Mouse (Mus musculus): ENCODE results near the gene Rasa2. TPM values are rescaled to one million over a fixed set of nuclear protein-coding genes. Genes with fewer than 3 reads are reported as not detected.
"Not testable (repeated sequence)": the region's sequence is repeated elsewhere in the genome, so short reads cannot be mapped to it uniquely, and the experiment has no call there.

Rasa2 gene
- polyA plus RNA-seq, 1 experiment from 2014 or later: 12.8 TPM

DNA sequence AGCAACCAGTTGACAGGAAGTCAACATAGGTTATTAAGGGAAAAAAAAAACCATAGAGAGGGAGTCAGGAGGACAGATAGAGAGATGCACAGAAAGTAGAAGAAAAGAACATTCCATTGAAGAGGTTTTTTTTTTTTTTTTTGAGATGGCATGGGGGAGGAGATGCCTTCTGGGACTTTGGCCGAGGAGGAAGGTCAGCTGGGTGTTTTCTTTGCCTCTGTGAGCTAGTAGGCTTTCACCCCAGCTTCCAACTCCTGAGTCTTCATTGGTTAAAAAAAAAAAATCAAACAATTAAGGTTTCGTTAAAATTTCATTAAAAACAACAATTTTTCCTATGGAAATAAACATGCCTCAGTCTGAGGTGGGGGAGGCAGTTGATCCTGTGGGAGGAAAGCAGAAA, 28.4 kb upstream of the Rasa2 start:
- Histone ChIP-seq H3K9me3 (replicated peaks) (no peaks in the 10 kb centered on the region), H3K27ac (replicated peaks) (no peak overlapping the region), H3K36me3 (no peaks in the 10 kb centered on the region), H3K27me3 (ENCODE audit: low read depth, poor library complexity, severe bottlenecking) (no peaks in the 10 kb centered on the region), H3K4me3 (no peak overlapping the region), H3K4me1 (peaks cover 9% of the 10 kb centered on the region)
- no peak for DNase-seq (ENCODE audit: low spot score)
- 71% methylated on average over 2 of the region's 2 CpGs for WGBS

- H3K9me3 ChIP-seq (replicated peaks): no peaks in the 10 kb centered on the region
- H3K27me3 ChIP-seq (ENCODE audit: low read depth, poor library complexity, severe bottlenecking): no peaks in the 10 kb centered on the region
- no peak for DNase-seq (ENCODE audit: low spot score)
- H3K36me3 ChIP-seq: no peaks in the 10 kb centered on the region
- no peak overlapping the region for H3K27ac ChIP-seq (replicated peaks)
- H3K4me1 ChIP-seq: no peaks in the 10 kb centered on the region
- H3K4me3 ChIP-seq: no peak overlapping the region
- 73% methylated on average over 4 of the region's 4 CpGs for WGBS
These were observed 22.1 kb upstream of the Rasa2 start for GRCm38 (mm10) chr9:96653538-96653937.

DNA sequence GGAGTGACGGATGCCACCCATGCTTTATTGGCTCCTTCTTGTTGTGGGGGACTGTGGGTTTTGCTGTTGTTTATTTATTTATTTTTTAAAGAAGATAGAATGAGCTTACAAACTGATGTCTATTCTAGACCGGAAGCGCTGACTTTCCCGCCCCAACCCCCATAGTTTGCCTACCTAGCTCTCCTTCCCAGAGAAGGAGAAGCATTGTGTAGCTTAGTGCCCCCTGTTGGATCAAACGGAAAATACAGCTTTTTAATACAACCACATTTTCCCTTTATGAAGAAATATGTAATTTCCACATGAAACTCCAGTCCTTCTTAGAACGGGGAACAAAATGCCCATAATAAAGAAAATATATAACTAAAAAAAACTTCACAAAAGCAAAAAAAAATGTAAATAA, 21.3 kb upstream of the Rasa2 start:
- 67% methylated on average over 6 of the region's 6 CpGs for WGBS
- DNase-seq (ENCODE audit: low spot score): no peak
- no peak overlapping the region for H3K4me3 ChIP-seq

DNA sequence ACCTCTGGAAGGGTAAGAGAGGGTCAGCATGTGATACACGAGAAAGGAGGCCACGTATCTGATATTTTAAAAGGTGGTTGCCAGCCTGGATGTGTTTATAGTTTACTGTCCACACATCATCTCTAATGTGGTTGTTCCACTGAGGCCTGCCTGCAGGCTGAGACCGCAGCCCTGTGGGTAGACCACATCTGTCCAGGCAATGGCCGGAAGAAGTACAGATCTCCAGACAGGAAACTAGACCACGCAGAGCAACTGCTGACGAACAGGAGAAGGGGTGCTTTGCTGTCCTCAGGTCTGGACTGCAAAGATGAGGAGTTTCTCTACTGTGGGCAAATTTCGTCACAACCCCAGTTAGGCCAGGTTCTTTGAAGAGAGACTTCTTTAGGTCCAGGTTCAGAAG, 19.4 kb upstream of the Rasa2 start:
- H3K4me1 ChIP-seq: no peaks in the 10 kb centered on the region
- H3K4me3 ChIP-seq: no peak overlapping the region
- no peaks in the 10 kb centered on the region for H3K36me3 ChIP-seq
- no peaks in the 10 kb centered on the region for H3K27me3 ChIP-seq (ENCODE audit: low read depth, poor library complexity, severe bottlenecking)
- DNase-seq (ENCODE audit: low spot score): no peak
- WGBS: 92% methylated on average over 7 of the region's 7 CpGs
- no peaks in the 10 kb centered on the region for H3K9me3 ChIP-seq (replicated peaks)
- H3K27ac ChIP-seq (replicated peaks): no peak overlapping the region

More for the DNA sequence above, 21.3 kb upstream of the Rasa2 start:
- Histone ChIP-seq H3K4me1 (no peaks in the 10 kb centered on the region), H3K9me3 (replicated peaks) (no peaks in the 10 kb centered on the region), H3K27ac (replicated peaks) (no peak overlapping the region), H3K27me3 (ENCODE audit: low read depth, poor library complexity, severe bottlenecking) (no peaks in the 10 kb centered on the region), H3K36me3 (no peaks in the 10 kb centered on the region)

- no peaks in the 10 kb centered on the region for H3K9me3 ChIP-seq (replicated peaks)
- no peaks in the 10 kb centered on the region for H3K36me3 ChIP-seq
- H3K4me3 ChIP-seq: no peak overlapping the region
- no peaks in the 10 kb centered on the region for H3K4me1 ChIP-seq
- no peak for DNase-seq (ENCODE audit: low spot score)
- 71% methylated on average over 9 of the region's 9 CpGs for WGBS
- no peaks in the 10 kb centered on the region for H3K27me3 ChIP-seq (ENCODE audit: low read depth, poor library complexity, severe bottlenecking)
- no peak overlapping the region for H3K27ac ChIP-seq (replicated peaks)
These were observed 18.5 kb upstream of the Rasa2 start for GRCm38 (mm10) chr9:96649924-96650323.

DNA sequence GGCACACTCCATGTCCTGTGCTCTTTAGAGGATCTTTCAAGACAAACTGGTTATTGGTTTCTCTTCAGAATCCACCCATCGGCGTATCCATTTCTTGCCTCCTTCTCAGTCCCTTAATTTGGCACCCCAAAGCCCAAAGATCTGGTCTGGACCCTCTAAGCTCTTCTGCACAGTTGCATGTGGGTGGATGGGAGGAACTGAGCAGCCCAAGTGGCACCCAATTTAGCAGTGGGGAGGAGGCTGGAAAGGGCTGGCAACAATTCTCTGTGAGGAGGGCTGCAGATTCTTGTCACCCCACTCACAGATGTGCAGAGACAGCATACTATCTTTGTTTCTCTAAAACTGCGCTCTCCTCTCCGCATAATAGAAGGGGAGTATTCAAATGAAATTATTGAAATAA, 17.9 kb upstream of the Rasa2 start:
- Histone ChIP-seq H3K27me3 (ENCODE audit: low read depth, poor library complexity, severe bottlenecking) (no peaks in the 10 kb centered on the region), H3K27ac (replicated peaks) (no peak overlapping the region), H3K4me1 (no peaks in the 10 kb centered on the region), H3K36me3 (no peaks in the 10 kb centered on the region), H3K4me3 (no peak overlapping the region), H3K9me3 (replicated peaks) (no peaks in the 10 kb centered on the region)
- DNase-seq (ENCODE audit: low spot score): no peak
- WGBS: 92% methylated on average over 4 of the region's 4 CpGs

GRCm38 (mm10) chr9:96646668-96647295, 15.4 kb upstream of the Rasa2 start:
- WGBS: 84% methylated on average over 2 of the region's 2 CpGs
- Histone ChIP-seq H3K4me3 (no peak overlapping the region), H3K27ac (replicated peaks) (no peak overlapping the region), H3K27me3 (ENCODE audit: low read depth, poor library complexity, severe bottlenecking) (no peaks in the 10 kb centered on the region), H3K9me3 (replicated peaks) (0 out of 2 replicates have a peak, but pooled peaks cover 6% of the 10 kb centered on the region), H3K4me1 (no peaks in the 10 kb centered on the region), H3K36me3 (no peaks in the 10 kb centered on the region)
- no peak for DNase-seq (ENCODE audit: low spot score)

GRCm38 (mm10) chr9:96644840-96645239, 13.4 kb upstream of the Rasa2 start:
- Histone ChIP-seq H3K9me3 (replicated peaks) (0 out of 2 replicates have a peak, but pooled peaks cover 6% of the 10 kb centered on the region), H3K4me3 (no peak overlapping the region), H3K27ac (replicated peaks) (no peak overlapping the region), H3K27me3 (ENCODE audit: low read depth, poor library complexity, severe bottlenecking) (no peaks in the 10 kb centered on the region), H3K4me1 (no peaks in the 10 kb centered on the region), H3K36me3 (no peaks in the 10 kb centered on the region)
- 91% methylated on average over 2 of the region's 2 CpGs for WGBS
- no peak for DNase-seq (ENCODE audit: low spot score)

- not testable (repeated sequence) for H3K36me3 ChIP-seq; H3K27ac ChIP-seq (replicated peaks); H3K4me1 ChIP-seq; H3K27me3 ChIP-seq (ENCODE audit: low read depth, poor library complexity, severe bottlenecking); DNase-seq (ENCODE audit: low spot score); H3K4me3 ChIP-seq; H3K9me3 ChIP-seq (replicated peaks)
- WGBS: 84% methylated on average over 3 of the region's 3 CpGs
These were observed 12.6 kb upstream of the Rasa2 start for GRCm38 (mm10) chr9:96644002-96644401.

GRCm38 (mm10) chr9:96639451-96639850, 8.0 kb upstream of the Rasa2 start:
- peaks cover 7% of the 10 kb centered on the region; the same call in 1 of the 2 replicates for H3K27me3 ChIP-seq (ENCODE audit: low read depth, poor library complexity, severe bottlenecking)
- H3K27ac ChIP-seq (replicated peaks): no peak overlapping the region
- peaks cover 11% of the 10 kb centered on the region; the same call in 1 of the 2 replicates for H3K4me1 ChIP-seq
- no peak overlapping the region for H3K4me3 ChIP-seq
- no peak for DNase-seq (ENCODE audit: low spot score)
- H3K9me3 ChIP-seq (replicated peaks): 0 out of 2 replicates have a peak, but pooled peaks cover 6% of the 10 kb centered on the region
- WGBS: 92% methylated on average over 7 of the region's 7 CpGs
- H3K36me3 ChIP-seq: no peaks in the 10 kb centered on the region

- Histone ChIP-seq H3K27me3 (ENCODE audit: low read depth, poor library complexity, severe bottlenecking) (peaks cover 14% of the 10 kb centered on the region), H3K4me1 (peaks cover 11% of the 10 kb centered on the region; the same call in 1 of the 2 replicates), H3K4me3 (no peak overlapping the region), H3K36me3 (no peaks in the 10 kb centered on the region), H3K9me3 (replicated peaks) (0 out of 2 replicates have a peak, but pooled peaks cover 6% of the 10 kb centered on the region), H3K27ac (replicated peaks) (no peak overlapping the region)
- 91% methylated on average over 7 of the region's 7 CpGs for WGBS
- DNase-seq (ENCODE audit: low spot score): no peak
These were observed 7.1 kb upstream of the Rasa2 start for GRCm38 (mm10) chr9:96638508-96638907.

DNA sequence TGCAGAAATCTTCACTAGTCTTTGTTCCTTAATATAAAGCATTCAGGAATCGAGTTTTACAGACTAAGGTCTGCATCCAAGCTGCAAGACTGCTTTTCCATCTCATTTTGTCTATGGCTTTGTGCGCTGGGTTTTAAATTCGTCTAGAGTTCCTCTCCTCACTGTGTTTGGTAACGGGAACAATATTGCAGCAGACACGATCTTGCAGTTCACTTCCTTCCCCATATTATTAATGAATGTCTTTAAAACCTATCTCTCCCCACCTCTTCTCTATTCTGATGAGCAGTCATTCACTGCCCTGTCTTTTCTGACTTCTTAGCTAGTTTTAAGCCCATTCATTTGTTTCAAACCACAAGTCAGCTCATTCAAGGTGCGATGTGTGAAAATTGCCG, 5.7 kb upstream of the Rasa2 start:
- Histone ChIP-seq H3K4me1 (peaks cover 18% of the 10 kb centered on the region), H3K4me3 (no peak overlapping the region), H3K9me3 (replicated peaks) (no peaks in the 10 kb centered on the region), H3K27me3 (ENCODE audit: low read depth, poor library complexity, severe bottlenecking) (peaks cover 27% of the 10 kb centered on the region), H3K36me3 (no peaks in the 10 kb centered on the region), H3K27ac (replicated peaks) (no peak overlapping the region)
- 80% methylated on average over 7 of the region's 7 CpGs for WGBS
- no peak for DNase-seq (ENCODE audit: low spot score)

DNA sequence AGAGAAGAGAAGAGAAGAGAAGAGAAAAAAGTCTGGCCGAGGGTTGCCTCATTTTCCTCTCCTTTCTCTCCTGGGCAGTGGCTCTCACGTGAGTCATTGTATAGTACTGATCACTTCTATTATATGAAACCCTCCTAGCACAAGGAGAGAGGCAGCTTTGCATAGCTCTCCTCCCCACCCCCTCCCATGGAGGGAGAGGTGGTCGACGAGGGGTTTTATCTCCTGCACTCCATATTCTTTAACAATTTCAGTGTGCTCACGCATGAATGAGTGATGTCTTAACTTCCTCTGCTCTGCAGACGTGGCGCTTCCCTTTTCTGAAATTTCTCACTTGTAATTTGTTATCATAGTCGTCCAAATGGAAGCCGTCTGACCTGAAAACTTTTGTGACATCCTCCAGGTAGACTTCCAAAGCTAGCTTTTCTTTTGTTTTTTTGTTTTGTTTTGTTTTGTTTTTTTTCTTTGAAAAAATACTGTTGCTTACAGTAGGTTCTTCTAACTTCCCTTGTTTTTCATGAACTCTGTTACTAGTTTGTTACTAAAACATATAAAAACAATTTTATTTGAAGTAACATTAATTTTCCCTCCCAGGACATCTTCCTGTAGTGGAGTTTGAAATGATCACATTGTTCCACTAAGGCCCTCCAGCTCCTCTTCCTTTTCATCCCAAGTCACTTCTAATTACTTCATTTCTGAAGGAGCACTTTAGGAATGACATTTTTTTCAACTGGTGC, 5.2 kb upstream of the Rasa2 start:
- no peak overlapping the region for H3K27ac ChIP-seq (replicated peaks)
- DNase-seq (ENCODE audit: low spot score): no peak
- no peak overlapping the region for H3K4me3 ChIP-seq
- no peaks in the 10 kb centered on the region for H3K36me3 ChIP-seq
- H3K4me1 ChIP-seq: peaks cover 23% of the 10 kb centered on the region
- no peaks in the 10 kb centered on the region for H3K9me3 ChIP-seq (replicated peaks)
- WGBS: 57% methylated on average over 9 of the region's 9 CpGs
- H3K27me3 ChIP-seq (ENCODE audit: low read depth, poor library complexity, severe bottlenecking): peaks cover 31% of the 10 kb centered on the region

All from midbrain, embryonic 10.5 days (tissue).